Mouse (Mus musculus) kidney, embryonic 15.5 days (tissue): ENCODE results near the gene Ypel1. TPM values are rescaled to one million over a fixed set of nuclear protein-coding genes. Genes with fewer than 3 reads are reported as not detected.

ENCODE experiments used
- ATAC-seq: fragments of 200-750 bp; cut with Nextera tagmentation; replicated peaks from 2 replicates; pipeline ENCODE4 v1.8.0; 2017; ENCODE audit warnings: moderate TSS enrichment; ENCODE audit not compliant: low FRiP score
- H3K27ac ChIP-seq: fragments of 300-500 bp; sonication (generic); 2 replicates; pipeline ENCODE4 v1.5.1; 2015; ENCODE audit warnings: mild to moderate bottlenecking, inconsistent platforms
- H3K27me3 ChIP-seq: fragments of 300-500 bp; sonication (generic); 2 replicates; pipeline ENCODE4 v1.6.1; 2015; ENCODE audit warnings: inconsistent platforms
- H3K36me3 ChIP-seq: fragments of 300-500 bp; sonication (generic); 2 replicates; pipeline ENCODE4 v1.6.1; 2015; ENCODE audit warnings: inconsistent platforms
- H3K4me1 ChIP-seq: fragments of 300-500 bp; sonication (generic); 2 replicates; pipeline ENCODE4 v1.6.1; 2015; ENCODE audit warnings: inconsistent platforms
- H3K4me2 ChIP-seq: fragments of 300-500 bp; sonication (generic); 2 replicates; pipeline ENCODE4 v1.6.1; 2015; ENCODE audit warnings: moderate library complexity, mild to moderate bottlenecking, inconsistent platforms
- H3K4me3 ChIP-seq: fragments of 300-500 bp; sonication (generic); replicated peaks from 2 replicates; pipeline ENCODE4 v1.5.1; 2015; ENCODE audit warnings: mild to moderate bottlenecking, inconsistent platforms
- H3K9ac ChIP-seq: fragments of 300-500 bp; sonication (generic); 2 replicates; pipeline ENCODE4 v1.6.1; 2015; ENCODE audit warnings: mild to moderate bottlenecking, inconsistent platforms
- H3K9me3 ChIP-seq: fragments of 300-500 bp; sonication (generic); replicated peaks from 2 replicates; pipeline ENCODE4 v1.6.1; 2016; ENCODE audit warnings: inconsistent platforms
- WGBS: fragments of 180-500 bp; shearing (Covaris S2); methylation state at CpG from one replicate; pipeline ENCODE4 v1.1.7; 2015; ENCODE audit warnings: mixed read lengths; 5-methylcytosine and 5-hydroxymethylcytosine counted together
- polyA plus RNA-seq: library from polyadenylated mRNA; unstranded; fragments of >200 nt; fragmentation: Nextera tagmentation; extraction: Ambion mirVana; gene quantifications from 2 replicates; pipeline ENCODE4 v1.2.1, GENCODE M21; 2015

The Ypel1 gene
- polyA plus RNA-seq, result 37.8 and 43.5 TPM in 2 replicates

DNA sequence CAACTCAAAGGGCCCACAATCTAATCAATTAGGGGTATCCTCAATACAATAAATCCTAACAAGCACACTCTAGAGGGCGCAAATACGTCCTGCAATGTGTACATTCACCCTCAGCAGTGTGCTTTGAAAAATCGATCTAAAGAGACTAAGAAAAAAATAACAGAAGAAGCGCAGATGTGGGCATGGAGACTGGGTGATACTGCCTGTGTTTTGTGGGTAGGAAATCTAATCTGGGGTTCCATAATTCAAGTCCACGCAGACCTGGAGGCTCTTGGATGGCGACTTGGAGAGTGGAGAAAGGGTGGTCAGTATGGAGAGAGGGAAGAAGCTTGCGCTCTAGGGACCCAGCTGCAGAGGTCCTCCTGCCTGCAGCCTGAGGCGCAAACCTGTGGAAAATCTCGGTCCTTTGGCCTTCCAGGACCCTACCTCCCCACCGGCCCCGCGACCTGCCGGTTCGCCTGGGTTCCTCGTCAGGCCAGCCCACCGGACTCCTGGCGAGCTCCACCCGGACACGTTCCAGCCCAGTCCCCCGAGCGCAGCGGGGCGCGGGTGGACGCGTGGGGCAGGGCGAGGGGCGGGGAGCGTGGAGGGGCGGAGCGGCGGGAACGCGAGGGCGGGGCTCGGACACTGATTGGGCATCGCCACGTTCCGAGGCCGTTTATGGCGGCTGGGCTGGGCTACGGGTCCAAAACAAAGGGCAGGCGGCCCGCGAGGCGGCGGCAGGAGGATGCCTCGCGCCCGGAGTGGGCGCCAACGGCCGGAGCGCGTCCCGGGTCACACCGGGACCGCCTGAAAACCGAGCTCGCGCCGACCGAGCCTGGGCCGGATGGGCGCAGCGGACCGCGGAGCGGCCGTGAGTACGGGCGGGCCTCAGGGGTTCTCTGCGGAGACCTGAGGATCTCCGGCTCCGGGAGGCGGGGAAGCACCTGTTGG is at the start of gene Ypel1:
Ypel1 (plus strand) TSS at position 186 of the 933 bp plus-strand sequence.
- Histone ChIP-seq H3K27ac (peak within 1 kb of the TSS; percentile 96), H3K4me1 (peaks cover 15% of the 10 kb centered on the region), H3K36me3 (peaks cover 5% of the 10 kb centered on the region; the same call in 1 of the 2 replicates), H3K9ac (peak within 1 kb of the TSS; percentile 85), H3K27me3 (no peaks in the 10 kb centered on the region), H3K4me2 (peak within 1 kb of the TSS; percentile 89), H3K4me3 (peak within 1 kb of the TSS; percentile 89), H3K9me3 (no peaks in the 10 kb centered on the region)
- peak; percentile 97 for ATAC-seq
- under 1% methylated on average over 74 of the region's 76 CpGs for WGBS

- H3K4me1 ChIP-seq, result no peaks in the 10 kb centered on the region
- H3K36me3 ChIP-seq, result peaks cover 85% of the 10 kb centered on the region
- H3K4me2 ChIP-seq, result no peak overlapping the region
- 93% methylated on average over 3 of the region's 3 CpGs for WGBS
- no peak overlapping the region for H3K4me3 ChIP-seq
- H3K9me3 ChIP-seq, result no peaks in the 10 kb centered on the region
- H3K9ac ChIP-seq, result no peak overlapping the region
- no peaks in the 10 kb centered on the region for H3K27me3 ChIP-seq
- no peak overlapping the region for H3K27ac ChIP-seq
- no peak for ATAC-seq
Observed at GRCm38 (mm10) chr16:17024469-17025148, 44.9 kb upstream of the Ypel1 start.

DNA sequence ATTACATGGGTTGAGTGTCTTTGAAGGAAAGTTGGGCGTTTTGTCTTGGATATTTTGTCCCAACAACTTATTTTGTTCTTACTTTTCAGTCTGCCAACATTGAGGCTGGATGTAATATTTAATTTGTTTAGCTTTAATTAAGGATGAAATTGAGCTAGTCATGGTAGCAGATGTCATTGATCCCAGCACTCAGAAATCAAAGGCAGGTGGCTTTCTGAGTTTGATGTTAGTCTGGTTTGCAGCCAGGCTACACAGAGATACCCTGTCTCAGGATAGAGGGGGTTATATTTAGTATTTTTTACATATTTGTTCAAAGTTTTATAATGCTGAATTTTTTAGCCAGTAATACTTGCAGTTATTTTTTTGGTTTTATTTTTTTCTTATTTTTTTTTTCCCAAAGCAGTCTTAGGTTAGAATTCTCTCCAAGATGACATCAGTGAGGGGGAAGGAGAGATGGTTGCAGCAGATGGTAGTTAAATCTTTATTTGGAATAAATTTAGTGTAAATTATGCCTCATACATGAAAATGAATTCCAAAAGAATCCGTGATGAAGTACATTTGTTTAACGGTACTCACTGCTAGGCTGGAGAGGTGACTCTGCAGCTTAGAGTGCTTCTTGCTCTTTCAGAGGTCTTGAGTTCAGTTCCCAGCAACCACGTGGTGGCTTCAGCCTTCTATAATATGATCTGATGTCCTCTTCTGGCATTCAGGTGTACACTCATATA is 39.4 kb upstream of the Ypel1 start:
- no peaks in the 10 kb centered on the region for H3K4me1 ChIP-seq
- H3K27ac ChIP-seq, result no peak overlapping the region
- peaks cover 77% of the 10 kb centered on the region for H3K36me3 ChIP-seq
- no peak for ATAC-seq
- no peak overlapping the region for H3K4me2 ChIP-seq
- H3K27me3 ChIP-seq, result no peaks in the 10 kb centered on the region
- H3K4me3 ChIP-seq, result no peak overlapping the region
- H3K9ac ChIP-seq, result no peak overlapping the region
- 92% methylated on average over 4 of the region's 4 CpGs for WGBS
- H3K9me3 ChIP-seq, result no peaks in the 10 kb centered on the region

DNA sequence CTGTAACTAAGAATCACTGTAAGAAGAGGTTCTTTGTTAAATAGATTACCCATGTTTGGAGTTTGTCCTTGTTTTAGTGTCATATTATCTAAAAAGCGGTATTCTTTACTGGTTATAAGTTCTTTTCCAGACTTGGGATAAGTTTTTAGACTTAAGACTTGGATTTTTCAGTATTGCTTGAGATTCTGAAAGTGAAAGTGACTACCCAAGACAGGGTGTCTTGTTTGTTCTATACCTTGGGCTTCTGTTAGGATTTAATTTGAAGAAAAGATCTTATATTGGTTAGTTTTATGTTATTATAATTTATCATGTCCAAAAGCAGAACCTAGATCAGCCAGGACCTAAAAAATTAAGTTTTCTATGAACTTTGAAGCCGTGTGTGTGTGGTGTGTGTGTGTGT is 35.7 kb upstream of the Ypel1 start:
- H3K9ac ChIP-seq, result no peak overlapping the region
- H3K4me1 ChIP-seq, result no peaks in the 10 kb centered on the region
- H3K9me3 ChIP-seq, result no peaks in the 10 kb centered on the region
- H3K27ac ChIP-seq, result no peak overlapping the region
- 93% methylated on average over 2 of the region's 2 CpGs for WGBS
- no peak for ATAC-seq
- peaks cover 83% of the 10 kb centered on the region for H3K36me3 ChIP-seq
- H3K27me3 ChIP-seq, result no peaks in the 10 kb centered on the region
- H3K4me2 ChIP-seq, result no peak overlapping the region
- no peak overlapping the region for H3K4me3 ChIP-seq

DNA sequence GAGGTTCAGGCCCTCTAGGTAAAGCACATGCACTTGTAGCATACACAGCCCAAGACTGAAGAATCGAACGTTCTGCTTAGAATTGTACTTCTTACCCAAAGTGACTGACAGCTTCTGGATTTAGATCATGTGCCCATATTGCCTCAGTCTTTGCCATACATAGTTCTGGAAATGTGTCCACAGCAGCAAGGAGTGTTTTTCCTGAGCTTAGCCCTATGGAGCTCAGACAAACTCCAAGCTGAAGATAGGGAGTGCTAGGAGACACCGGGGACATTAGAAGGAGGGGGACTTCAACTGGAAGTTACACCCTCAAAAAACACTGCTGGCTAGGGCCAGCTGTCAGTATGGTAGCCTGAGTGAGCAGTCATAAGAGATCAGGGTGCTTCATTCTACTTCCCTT is 28.8 kb upstream of the Ypel1 start:
- WGBS, result 91% methylated on average over 3 of the region's 3 CpGs
- H3K4me3 ChIP-seq, result no peak overlapping the region

DNA sequence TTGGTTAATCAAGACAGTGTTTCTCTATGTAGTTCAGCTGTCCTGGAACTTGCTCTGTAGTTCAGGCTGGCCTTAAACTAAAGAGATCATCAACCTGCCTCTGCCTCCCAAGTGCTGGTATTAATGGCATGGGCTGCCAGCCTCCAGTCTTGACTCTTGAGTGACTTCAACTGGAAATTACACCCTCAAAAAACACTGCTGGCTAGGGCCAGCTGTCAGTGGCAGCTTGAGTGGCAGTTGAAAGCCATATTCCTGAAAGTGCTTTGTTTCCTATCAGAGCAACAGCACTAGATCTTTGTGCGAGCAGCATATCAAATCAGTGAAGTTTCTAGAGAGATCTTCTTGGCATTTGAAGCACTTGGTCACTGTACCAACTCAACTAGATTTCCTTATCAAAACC is 28.1 kb upstream of the Ypel1 start:
- no peak overlapping the region for H3K4me2 ChIP-seq
- H3K36me3 ChIP-seq, result peaks cover 96% of the 10 kb centered on the region
- no peak overlapping the region for H3K27ac ChIP-seq
- H3K27me3 ChIP-seq, result no peaks in the 10 kb centered on the region
- ATAC-seq, result no peak
- H3K9ac ChIP-seq, result no peak overlapping the region
- no peak overlapping the region for H3K4me3 ChIP-seq
- no peaks in the 10 kb centered on the region for H3K9me3 ChIP-seq
- WGBS, result 96% methylated on average over 1 of the region's 1 CpGs
- no peaks in the 10 kb centered on the region for H3K4me1 ChIP-seq

More for the DNA sequence above, 28.8 kb upstream of the Ypel1 start:
- Histone ChIP-seq H3K27ac (no peak overlapping the region), H3K4me1 (no peaks in the 10 kb centered on the region), H3K9me3 (no peaks in the 10 kb centered on the region), H3K27me3 (no peaks in the 10 kb centered on the region), H3K9ac (no peak overlapping the region), H3K36me3 (peaks cover 96% of the 10 kb centered on the region), H3K4me2 (no peak overlapping the region)
- ATAC-seq, result no peak

GRCm38 (mm10) chr16:17044320-17044719 is 25.2 kb upstream of the Ypel1 start:
- Histone ChIP-seq H3K4me2 (no peak overlapping the region), H3K27me3 (no peaks in the 10 kb centered on the region), H3K27ac (no peak overlapping the region), H3K9ac (no peak overlapping the region), H3K36me3 (peaks cover 90% of the 10 kb centered on the region), H3K4me1 (no peaks in the 10 kb centered on the region), H3K9me3 (no peaks in the 10 kb centered on the region), H3K4me3 (no peak overlapping the region)
- 88% methylated on average over 3 of the region's 3 CpGs for whole genome bisulfite sequencing
- ATAC-seq, result no peak

DNA sequence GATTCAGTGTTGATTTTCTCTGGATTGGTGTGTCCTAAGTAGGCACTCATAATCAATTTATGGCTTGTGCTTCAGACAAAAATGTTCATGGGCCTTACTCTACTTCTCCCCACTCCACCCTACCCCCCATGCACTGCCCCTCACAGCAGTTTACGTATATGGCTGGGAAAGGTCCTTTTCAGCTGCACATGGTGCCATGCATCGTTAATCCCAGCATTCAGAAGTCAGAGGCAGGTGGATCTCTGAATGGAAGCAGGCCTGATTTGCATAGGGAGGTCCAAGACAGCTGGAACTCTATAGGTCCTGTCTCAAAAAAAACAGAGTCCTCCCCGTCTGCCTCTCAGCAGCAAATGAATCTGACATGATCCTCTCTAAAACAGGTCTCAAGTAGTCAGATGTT is 24.2 kb upstream of the Ypel1 start:
- WGBS, result 60% methylated on average over 3 of the region's 3 CpGs
- no peaks in the 10 kb centered on the region for H3K27me3 ChIP-seq

GRCm38 (mm10) chr16:17049886-17050285 is 19.6 kb upstream of the Ypel1 start:
- 98% methylated on average over 1 of the region's 1 CpGs for WGBS
- ATAC-seq, result no peak
- no peaks in the 10 kb centered on the region for H3K4me1 ChIP-seq

More for the DNA sequence above, 24.2 kb upstream of the Ypel1 start:
- Histone ChIP-seq H3K4me1 (no peaks in the 10 kb centered on the region), H3K4me2 (no peak overlapping the region), H3K27ac (no peak overlapping the region), H3K4me3 (no peak overlapping the region), H3K9ac (no peak overlapping the region), H3K9me3 (no peaks in the 10 kb centered on the region), H3K36me3 (peaks cover 85% of the 10 kb centered on the region)
- ATAC-seq, result peak; percentile 49; the same call in 1 of the 2 replicates

DNA sequence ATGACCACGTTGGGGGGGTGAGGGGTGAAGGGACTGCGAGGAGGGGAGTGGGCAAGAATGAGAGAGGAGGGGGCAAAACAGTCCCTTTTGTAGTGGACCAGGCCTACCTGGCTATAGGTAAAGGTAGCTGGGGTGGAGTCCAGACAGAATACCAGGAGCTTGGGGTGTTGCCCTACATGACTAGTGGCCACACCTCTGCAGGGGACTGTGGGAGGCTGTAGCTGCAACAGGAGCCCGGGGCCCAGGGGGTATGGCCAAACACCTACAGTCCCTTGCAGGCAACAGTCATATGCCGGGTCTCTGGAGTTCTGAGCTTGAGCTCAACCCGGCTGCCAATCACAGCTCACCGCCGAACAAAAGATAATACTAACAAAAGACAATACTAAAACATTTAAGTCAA is 17.4 kb upstream of the Ypel1 start:
- Histone ChIP-seq H3K4me2 (no peak overlapping the region), H3K36me3 (peaks cover 24% of the 10 kb centered on the region), H3K9ac (no peak overlapping the region), H3K4me1 (no peaks in the 10 kb centered on the region), H3K4me3 (no peak overlapping the region), H3K27me3 (no peaks in the 10 kb centered on the region), H3K9me3 (no peaks in the 10 kb centered on the region), H3K27ac (no peak overlapping the region)
- WGBS, result 83% methylated on average over 7 of the region's 7 CpGs
- ATAC-seq, result peak; percentile 52; the same call in 1 of the 2 replicates

More at GRCm38 (mm10) chr16:17049886-17050285, 19.6 kb upstream of the Ypel1 start:
- no peak overlapping the region for H3K4me3 ChIP-seq
- no peak overlapping the region for H3K4me2 ChIP-seq
- no peak overlapping the region for H3K27ac ChIP-seq
- H3K36me3 ChIP-seq, result peaks cover 41% of the 10 kb centered on the region
- no peak overlapping the region for H3K9ac ChIP-seq
- H3K27me3 ChIP-seq, result no peaks in the 10 kb centered on the region
- H3K9me3 ChIP-seq, result no peaks in the 10 kb centered on the region

- Histone ChIP-seq H3K9me3 (no peaks in the 10 kb centered on the region), H3K4me1 (no peaks in the 10 kb centered on the region), H3K27ac (no peak overlapping the region), H3K4me2 (no peak overlapping the region), H3K9ac (no peak overlapping the region), H3K36me3 (peaks cover 7% of the 10 kb centered on the region), H3K4me3 (no peak overlapping the region), H3K27me3 (no peaks in the 10 kb centered on the region)
- no peak for ATAC-seq
- WGBS, result 84% methylated on average over 3 of the region's 3 CpGs
Observed at GRCm38 (mm10) chr16:17053903-17054302, 15.6 kb upstream of the Ypel1 start.
